Mouse (Mus musculus): ENCODE measurements at regions not wholly inside any gene's neighbourhood (a gene's known extent, or its start where the extent isn't known, plus 50 kb on each side); places are given as distances from the start of the nearest gene placed in this dataset.

GRCm38 (mm10) chr6:88988551-88988950 lies 86.5 kb downstream of the Tpra1 start:
- no peak overlapping the region for H3K27ac ChIP-seq (ENCODE audit: insufficient read depth, low read length)
- H3K36me3 ChIP-seq (ENCODE audit: control insufficient read depth, insufficient read depth, low read length) = no peaks in the 10 kb centered on the region
- no peak for TF ChIP-seq POLR2A (IDR thresholded peaks at IDR 0.05; ENCODE audit: low read depth, low read length)
- no peak for TF ChIP-seq CTCF (IDR thresholded peaks at IDR 0.05; ENCODE audit: extremely low read depth, insufficient read depth, insufficient read length, insufficient replicate concordance)
- 86% methylated on average over 10 of the region's 10 CpGs for WGBS
- no peak overlapping the region for H3K4me3 ChIP-seq (ENCODE audit: extremely low read depth, insufficient read depth, insufficient read length)
- H3K4me1 ChIP-seq (ENCODE audit: control insufficient read depth, insufficient read depth, insufficient read length) = no peaks in the 10 kb centered on the region
- H3K27me3 ChIP-seq (ENCODE audit: control insufficient read depth, insufficient read depth, low read length) = no peaks in the 10 kb centered on the region
- no peak for DNase-seq (ENCODE audit: low read depth in 1 of 2, low spot score in 2 of 2)

GRCm38 (mm10) chr6:88989617-88990299 lies 87.7 kb downstream of the Tpra1 start:
- Histone ChIP-seq H3K36me3 (ENCODE audit: control insufficient read depth, insufficient read depth, low read length) (no peaks in the 10 kb centered on the region), H3K4me3 (ENCODE audit: extremely low read depth, insufficient read depth, insufficient read length) (no peak overlapping the region), H3K4me1 (ENCODE audit: control insufficient read depth, insufficient read depth, insufficient read length) (no peaks in the 10 kb centered on the region), H3K27ac (ENCODE audit: insufficient read depth, low read length) (no peak overlapping the region), H3K27me3 (ENCODE audit: control insufficient read depth, insufficient read depth, low read length) (no peaks in the 10 kb centered on the region)
- no peak for DNase-seq (ENCODE audit: low read depth in 1 of 2, low spot score in 2 of 2)
- TF ChIP-seq POLR2A (IDR thresholded peaks at IDR 0.05; ENCODE audit: low read depth, low read length) = no peak
- no peak for TF ChIP-seq CTCF (IDR thresholded peaks at IDR 0.05; ENCODE audit: extremely low read depth, insufficient read depth, insufficient read length, insufficient replicate concordance)
- 66% methylated on average over 6 of the region's 6 CpGs for WGBS

- WGBS = 56% methylated on average over 1 of the region's 1 CpGs
- Histone ChIP-seq H3K27me3 (ENCODE audit: control insufficient read depth, insufficient read depth, low read length) (no peaks in the 10 kb centered on the region), H3K4me3 (ENCODE audit: extremely low read depth, insufficient read depth, insufficient read length) (no peak overlapping the region), H3K4me1 (ENCODE audit: control insufficient read depth, insufficient read depth, insufficient read length) (no peaks in the 10 kb centered on the region), H3K36me3 (ENCODE audit: control insufficient read depth, insufficient read depth, low read length) (no peaks in the 10 kb centered on the region), H3K27ac (ENCODE audit: insufficient read depth, low read length) (no peak overlapping the region)
- no peak for TF ChIP-seq POLR2A (IDR thresholded peaks at IDR 0.05; ENCODE audit: low read depth, low read length)
- no peak for TF ChIP-seq CTCF (IDR thresholded peaks at IDR 0.05; ENCODE audit: extremely low read depth, insufficient read depth, insufficient read length, insufficient replicate concordance)
- DNase-seq (ENCODE audit: low read depth in 1 of 2, low spot score in 2 of 2) = no peak
Measured at GRCm38 (mm10) chr6:88990300-88990685, 88.2 kb downstream of the Tpra1 start.

- Histone ChIP-seq H3K4me1 (ENCODE audit: control insufficient read depth, insufficient read depth, insufficient read length) (no peaks in the 10 kb centered on the region), H3K36me3 (ENCODE audit: control insufficient read depth, insufficient read depth, low read length) (no peaks in the 10 kb centered on the region), H3K27me3 (ENCODE audit: control insufficient read depth, insufficient read depth, low read length) (no peaks in the 10 kb centered on the region), H3K27ac (ENCODE audit: insufficient read depth, low read length) (no peak overlapping the region), H3K4me3 (ENCODE audit: extremely low read depth, insufficient read depth, insufficient read length) (no peak overlapping the region)
- WGBS = 73% methylated on average over 3 of the region's 3 CpGs
- no peak for DNase-seq (ENCODE audit: low read depth in 1 of 2, low spot score in 2 of 2)
- TF ChIP-seq POLR2A (IDR thresholded peaks at IDR 0.05; ENCODE audit: low read depth, low read length) (no peak), CTCF (IDR thresholded peaks at IDR 0.05; ENCODE audit: extremely low read depth, insufficient read depth, insufficient read length, insufficient replicate concordance) (no peak)
Measured at GRCm38 (mm10) chr6:88995077-88995476, 93.0 kb downstream of the Tpra1 start.

- 63% methylated on average over 3 of the region's 3 CpGs for WGBS
- Histone ChIP-seq H3K27ac (ENCODE audit: insufficient read depth, low read length) (no peak overlapping the region), H3K4me3 (ENCODE audit: extremely low read depth, insufficient read depth, insufficient read length) (no peak overlapping the region), H3K36me3 (ENCODE audit: control insufficient read depth, insufficient read depth, low read length) (no peaks in the 10 kb centered on the region), H3K4me1 (ENCODE audit: control insufficient read depth, insufficient read depth, insufficient read length) (peaks cover 2% of the 10 kb centered on the region; the same call in 1 of the 2 replicates), H3K27me3 (ENCODE audit: control insufficient read depth, insufficient read depth, low read length) (no peaks in the 10 kb centered on the region)
- TF ChIP-seq POLR2A (IDR thresholded peaks at IDR 0.05; ENCODE audit: low read depth, low read length) (no peak), CTCF (IDR thresholded peaks at IDR 0.05; ENCODE audit: extremely low read depth, insufficient read depth, insufficient read length, insufficient replicate concordance) (no peak)
- no peak for DNase-seq (ENCODE audit: low read depth in 1 of 2, low spot score in 2 of 2)
Measured at GRCm38 (mm10) chr6:88998927-88999722, 97.1 kb downstream of the Tpra1 start.

GRCm38 (mm10) chr6:89000359-89000758 lies 98.3 kb downstream of the Tpra1 start:
- Histone ChIP-seq H3K36me3 (ENCODE audit: control insufficient read depth, insufficient read depth, low read length) (no peaks in the 10 kb centered on the region), H3K27me3 (ENCODE audit: control insufficient read depth, insufficient read depth, low read length) (no peaks in the 10 kb centered on the region), H3K27ac (ENCODE audit: insufficient read depth, low read length) (no peak overlapping the region), H3K4me1 (ENCODE audit: control insufficient read depth, insufficient read depth, insufficient read length) (peaks cover 2% of the 10 kb centered on the region; the same call in 1 of the 2 replicates), H3K4me3 (ENCODE audit: extremely low read depth, insufficient read depth, insufficient read length) (no peak overlapping the region)
- 24% methylated on average over 14 of the region's 14 CpGs for WGBS
- TF ChIP-seq CTCF (IDR thresholded peaks at IDR 0.05; ENCODE audit: extremely low read depth, insufficient read depth, insufficient read length, insufficient replicate concordance) (no peak), POLR2A (IDR thresholded peaks at IDR 0.05; ENCODE audit: low read depth, low read length) (no peak)
- DNase-seq (ENCODE audit: low read depth in 1 of 2, low spot score in 2 of 2) = peak; percentile 59 to 62

Data from spleen, adult 2 months (tissue).